Mouse (Mus musculus) testis, adult 2 months (tissue): ENCODE measurements at regions not wholly inside any gene's neighbourhood (a gene's known extent, or its start where the extent isn't known, plus 50 kb on each side); places are given as distances from the start of the nearest gene placed in this dataset.

Experiments used
- CTCF ChIP-seq: fragments of 200-500 bp; IDR thresholded peaks from 2 replicates; pipeline ENCODE4 v1.5.1; 2012; ENCODE audit warnings: low read depth, mild to moderate bottlenecking, inconsistent platforms, low read length, moderate library complexity; ENCODE audit not compliant: control insufficient read depth, insufficient read depth, insufficient replicate concordance
- POLR2A ChIP-seq: fragments of 200-500 bp; IDR thresholded peaks from 2 replicates; pipeline ENCODE4 v1.6.1; 2012; ENCODE audit warnings: low read depth, mild to moderate bottlenecking, inconsistent platforms, low read length, moderate library complexity; ENCODE audit not compliant: control insufficient read depth

GRCm38 (mm10) chr5:28704359-28704758, 237.3 kb upstream of the Shh start:
- TF ChIP-seq CTCF (no peak), POLR2A (no peak)
